Mouse (Mus musculus) erythroblast, embryonic 14.5 days (primary cell): Measurements from ENCODE around the gene Ptpre. TPM values are rescaled to one million over a fixed set of nuclear protein-coding genes. Genes with fewer than 3 reads are reported as not detected.

ENCODE experiments used
- H3K27me3 ChIP-seq: 2 replicates; pipeline ENCODE4 v1.6.1; 2012; ENCODE audit warnings: inconsistent platforms; ENCODE audit not compliant: control insufficient read depth
- H3K36me3 ChIP-seq: 2 replicates; pipeline ENCODE4 v1.6.1; 2012; ENCODE audit warnings: mild to moderate bottlenecking, inconsistent platforms; ENCODE audit not compliant: control insufficient read depth
- H3K4me1 ChIP-seq: 2 replicates; pipeline ENCODE4 v1.6.1; 2012; ENCODE audit warnings: inconsistent platforms; ENCODE audit not compliant: control insufficient read depth
- H3K4me3 ChIP-seq: replicated peaks from 2 replicates; pipeline ENCODE3; 2012; ENCODE audit warnings: moderate library complexity, mild to moderate bottlenecking, inconsistent platforms
- H3K9me3 ChIP-seq: 2 replicates; pipeline ENCODE4 v1.6.1; 2012; ENCODE audit warnings: low read length, inconsistent platforms, mixed read lengths; ENCODE audit not compliant: control insufficient read depth
- GATA1 ChIP-seq: IDR thresholded peaks from 2 replicates; pipeline ENCODE4 v1.6.1; 2012; ENCODE audit warnings: low read length, inconsistent platforms, mixed read lengths
- TAL1 ChIP-seq: IDR thresholded peaks from 3 replicates; pipeline ENCODE4 v1.6.1; 2012; ENCODE audit warnings: low read length, inconsistent platforms, mixed read lengths
- polyA plus RNA-seq: library from polyadenylated mRNA; stranded (reverse); fragments of >175 nt; gene quantifications from 2 replicates; pipeline ENCODE4 v1.2.3, GENCODE M21; 2012

Ptpre gene
- polyA plus RNA-seq, 1 experiment = 0.01 TPM

DNA sequence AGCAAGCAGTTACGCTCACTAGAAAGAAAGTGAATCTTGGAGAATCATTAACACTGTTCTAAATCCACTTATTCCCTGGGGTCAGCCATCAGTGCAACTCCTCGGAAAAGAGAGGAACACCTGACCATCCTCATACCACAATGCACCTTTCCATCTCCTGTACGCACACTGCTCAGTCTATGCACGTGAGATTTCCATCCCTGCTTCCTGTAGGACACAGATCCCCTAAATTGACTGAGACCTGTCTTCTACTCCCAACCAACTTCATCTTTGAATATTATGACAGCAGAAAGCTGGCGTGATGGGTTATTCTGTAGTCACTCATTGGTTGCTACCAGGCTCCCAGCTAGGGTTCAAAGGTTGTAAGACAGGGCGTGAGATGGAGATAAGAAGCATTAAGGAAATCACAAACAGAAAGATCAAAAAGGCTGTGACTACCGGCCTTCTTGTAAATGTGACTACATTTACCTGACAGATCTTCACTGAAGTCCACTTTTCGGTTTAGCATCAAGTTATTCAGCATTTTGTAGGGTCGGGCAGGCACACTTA, 166.4 kb downstream of the Ptpre start:
- TF ChIP-seq GATA1 (no peak), TAL1 (no peak)
- no peak overlapping the region for H3K4me3 ChIP-seq
- peaks cover 100% of the 10 kb centered on the region for H3K36me3 ChIP-seq
- peaks cover 7% of the 10 kb centered on the region for H3K4me1 ChIP-seq
- no peaks in the 10 kb centered on the region; the same call in 1 of the 2 replicates for H3K27me3 ChIP-seq
- H3K9me3 ChIP-seq = no peaks in the 10 kb centered on the region

DNA sequence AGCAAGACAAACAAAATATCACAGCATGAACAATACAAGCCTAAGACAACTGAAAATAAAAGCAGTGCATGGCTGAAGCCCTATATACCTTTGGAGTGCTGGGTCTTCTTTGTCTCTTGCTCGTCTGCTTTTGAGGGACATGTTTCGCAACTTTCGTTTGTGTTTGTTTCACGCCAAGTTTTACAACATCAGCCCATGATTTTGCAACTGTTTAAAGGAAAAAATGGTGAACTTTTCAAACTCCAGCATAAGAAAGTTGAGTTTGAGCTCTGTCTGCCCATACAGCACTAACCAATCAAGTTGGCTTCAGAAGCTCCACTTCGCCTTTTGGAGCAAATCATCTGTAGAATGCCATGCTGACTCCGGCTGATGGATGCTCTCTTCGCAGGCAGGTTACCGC, 167.0 kb downstream of the Ptpre start:
- Histone ChIP-seq H3K4me3 (no peak overlapping the region), H3K9me3 (no peaks in the 10 kb centered on the region), H3K27me3 (no peaks in the 10 kb centered on the region; the same call in 1 of the 2 replicates), H3K36me3 (peaks cover 100% of the 10 kb centered on the region), H3K4me1 (peaks cover 8% of the 10 kb centered on the region)
- TF ChIP-seq TAL1 (no peak), GATA1 (no peak)

DNA sequence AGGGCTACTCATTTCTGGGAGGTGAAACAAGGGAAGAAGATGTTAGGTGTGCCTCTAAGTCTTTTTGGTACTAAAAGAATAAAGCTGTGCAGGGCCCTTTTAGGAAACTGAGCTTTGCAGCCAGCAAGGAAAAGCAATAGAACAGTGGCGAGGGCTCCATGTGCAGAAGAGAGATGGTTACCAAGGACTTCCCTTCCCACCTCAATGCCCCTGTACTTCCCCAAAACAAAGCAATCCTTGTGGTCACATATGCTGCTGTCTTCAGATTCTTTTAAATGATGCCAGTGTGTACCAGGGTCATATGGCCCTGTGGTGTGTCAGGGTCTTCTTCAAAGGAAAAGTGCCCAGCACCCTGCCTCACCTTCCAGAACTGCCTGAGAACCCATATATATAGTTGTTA, 167.8 kb downstream of the Ptpre start:
- no peak overlapping the region for H3K4me3 ChIP-seq
- no peaks in the 10 kb centered on the region; the same call in 1 of the 2 replicates for H3K27me3 ChIP-seq
- H3K36me3 ChIP-seq = peaks cover 100% of the 10 kb centered on the region
- no peaks in the 10 kb centered on the region for H3K9me3 ChIP-seq
- H3K4me1 ChIP-seq = peaks cover 12% of the 10 kb centered on the region
- TF ChIP-seq TAL1 = no peak
- no peak for TF ChIP-seq GATA1

DNA sequence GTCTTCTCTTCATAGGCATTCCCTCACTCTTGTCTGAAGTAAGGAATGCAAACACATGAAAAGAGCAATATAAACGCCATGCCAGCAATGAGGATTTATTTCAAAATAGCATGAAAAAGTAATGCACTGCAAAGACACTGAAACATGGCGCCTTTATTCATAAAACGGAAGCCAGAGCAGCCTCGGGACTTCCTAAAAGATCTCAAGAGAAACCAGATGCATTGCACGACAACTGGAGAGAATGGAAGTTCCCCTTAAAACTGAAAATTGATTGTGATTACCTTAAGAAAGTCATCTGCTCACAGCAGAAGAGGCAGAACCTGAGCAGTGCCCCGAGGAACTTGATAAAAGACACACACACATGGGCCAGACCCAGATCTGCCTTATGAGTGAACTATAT, 168.5 kb downstream of the Ptpre start:
- H3K27me3 ChIP-seq = no peaks in the 10 kb centered on the region; the same call in 1 of the 2 replicates
- H3K4me3 ChIP-seq = no peak overlapping the region
- TF ChIP-seq GATA1 (no peak), TAL1 (no peak)
- H3K4me1 ChIP-seq = peaks cover 19% of the 10 kb centered on the region
- H3K36me3 ChIP-seq = peaks cover 100% of the 10 kb centered on the region
- H3K9me3 ChIP-seq = no peaks in the 10 kb centered on the region

DNA sequence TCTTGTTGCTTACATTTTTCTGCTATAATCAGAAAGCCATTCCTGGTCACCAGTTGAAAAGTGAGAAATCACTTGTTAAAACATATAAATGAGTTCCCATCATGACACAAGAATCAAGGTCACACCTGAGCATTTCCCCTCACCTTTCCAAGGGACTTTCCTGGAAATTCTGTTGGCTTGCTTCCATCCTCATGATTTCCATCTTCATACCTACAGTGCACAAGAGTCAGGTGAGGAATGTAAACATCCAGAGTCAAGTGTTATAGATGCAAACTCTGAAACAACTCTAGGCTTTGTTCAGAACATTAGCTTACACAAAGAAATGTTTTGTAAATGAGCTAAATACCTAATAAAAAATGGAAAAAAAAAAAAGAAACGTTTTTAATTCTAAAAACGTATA, 173.4 kb downstream of the Ptpre start:
- H3K4me1 ChIP-seq = peaks cover 39% of the 10 kb centered on the region
- H3K36me3 ChIP-seq = peaks cover 100% of the 10 kb centered on the region
- H3K9me3 ChIP-seq = no peaks in the 10 kb centered on the region
- TF ChIP-seq GATA1 (no peak), TAL1 (no peak)
- no peaks in the 10 kb centered on the region; the same call in 1 of the 2 replicates for H3K27me3 ChIP-seq
- no peak overlapping the region for H3K4me3 ChIP-seq

DNA sequence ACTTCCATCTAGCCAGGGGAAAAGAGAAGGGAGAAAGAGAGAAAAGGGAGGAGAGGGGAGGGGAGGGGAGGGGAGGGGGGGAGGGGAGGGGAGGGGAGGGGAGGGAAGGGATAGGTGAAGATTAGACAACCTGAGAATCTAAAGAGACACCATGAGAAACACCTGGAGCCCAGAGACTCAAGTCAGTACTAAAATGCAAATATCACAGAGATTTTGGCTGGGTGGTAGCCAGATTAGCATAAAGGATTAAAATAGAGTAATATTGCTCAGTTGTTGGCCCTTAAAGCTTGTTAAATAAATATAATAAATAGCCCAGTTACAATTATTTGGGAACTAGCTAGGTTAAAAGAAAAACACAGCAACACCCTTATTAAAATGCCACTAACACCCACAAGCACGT, 175.3 kb downstream of the Ptpre start:
- H3K36me3 ChIP-seq = peaks cover 85% of the 10 kb centered on the region

DNA sequence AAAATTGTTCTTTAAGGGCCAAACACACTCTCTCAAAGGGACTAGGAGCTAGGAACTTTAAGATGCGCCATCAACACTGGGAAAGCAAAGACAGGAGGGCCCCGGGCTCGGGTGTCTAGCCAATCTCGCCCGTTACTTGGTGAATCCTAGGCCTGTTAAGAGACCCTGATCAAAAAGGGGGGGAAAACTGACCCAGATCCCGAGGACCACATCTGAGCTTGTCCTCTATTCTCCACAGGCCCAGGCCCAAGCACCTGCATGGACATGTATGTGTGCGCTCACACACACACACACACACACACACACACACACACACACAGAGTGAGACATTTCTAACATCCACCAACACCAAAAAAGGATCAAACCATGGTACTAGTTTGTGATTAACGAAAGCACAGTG, 176.0 kb downstream of the Ptpre start:
- Histone ChIP-seq H3K36me3 (peaks cover 77% of the 10 kb centered on the region), H3K9me3 (no peaks in the 10 kb centered on the region), H3K4me1 (peaks cover 51% of the 10 kb centered on the region), H3K4me3 (peak overlapping the region; percentile 74), H3K27me3 (no peaks in the 10 kb centered on the region)
- TF ChIP-seq GATA1 (no peak), TAL1 (no peak)

More for the DNA sequence above, 175.3 kb downstream of the Ptpre start:
- no peaks in the 10 kb centered on the region; the same call in 1 of the 2 replicates for H3K27me3 ChIP-seq
- H3K9me3 ChIP-seq = no peaks in the 10 kb centered on the region
- H3K4me1 ChIP-seq = peaks cover 46% of the 10 kb centered on the region
- peak overlapping the region; percentile 74 for H3K4me3 ChIP-seq
- TF ChIP-seq GATA1 = no peak
- no peak for TF ChIP-seq TAL1

DNA sequence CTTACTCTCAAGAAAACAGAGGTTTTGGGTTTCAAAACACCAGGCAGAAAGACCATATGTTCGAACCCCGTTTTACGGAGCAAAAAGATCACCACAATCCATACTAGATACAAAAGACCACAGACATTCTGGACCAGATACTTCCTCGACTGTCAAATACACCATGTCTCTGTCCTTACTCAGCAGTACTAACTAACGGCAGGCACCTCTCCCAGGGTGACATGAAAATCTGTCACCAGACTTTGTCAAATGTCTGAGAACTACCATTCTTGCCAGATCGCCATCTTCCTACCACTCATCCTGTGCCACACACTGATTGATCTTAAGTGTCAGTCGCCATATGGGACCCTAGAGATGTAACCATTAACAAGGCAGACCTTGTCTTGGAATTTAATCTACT, 177.9 kb downstream of the Ptpre start:
- TF ChIP-seq TAL1 (no peak), GATA1 (no peak)
- Histone ChIP-seq H3K4me1 (peaks cover 63% of the 10 kb centered on the region), H3K27me3 (no peaks in the 10 kb centered on the region), H3K9me3 (no peaks in the 10 kb centered on the region), H3K4me3 (peak overlapping the region; percentile 74), H3K36me3 (peaks cover 64% of the 10 kb centered on the region)

DNA sequence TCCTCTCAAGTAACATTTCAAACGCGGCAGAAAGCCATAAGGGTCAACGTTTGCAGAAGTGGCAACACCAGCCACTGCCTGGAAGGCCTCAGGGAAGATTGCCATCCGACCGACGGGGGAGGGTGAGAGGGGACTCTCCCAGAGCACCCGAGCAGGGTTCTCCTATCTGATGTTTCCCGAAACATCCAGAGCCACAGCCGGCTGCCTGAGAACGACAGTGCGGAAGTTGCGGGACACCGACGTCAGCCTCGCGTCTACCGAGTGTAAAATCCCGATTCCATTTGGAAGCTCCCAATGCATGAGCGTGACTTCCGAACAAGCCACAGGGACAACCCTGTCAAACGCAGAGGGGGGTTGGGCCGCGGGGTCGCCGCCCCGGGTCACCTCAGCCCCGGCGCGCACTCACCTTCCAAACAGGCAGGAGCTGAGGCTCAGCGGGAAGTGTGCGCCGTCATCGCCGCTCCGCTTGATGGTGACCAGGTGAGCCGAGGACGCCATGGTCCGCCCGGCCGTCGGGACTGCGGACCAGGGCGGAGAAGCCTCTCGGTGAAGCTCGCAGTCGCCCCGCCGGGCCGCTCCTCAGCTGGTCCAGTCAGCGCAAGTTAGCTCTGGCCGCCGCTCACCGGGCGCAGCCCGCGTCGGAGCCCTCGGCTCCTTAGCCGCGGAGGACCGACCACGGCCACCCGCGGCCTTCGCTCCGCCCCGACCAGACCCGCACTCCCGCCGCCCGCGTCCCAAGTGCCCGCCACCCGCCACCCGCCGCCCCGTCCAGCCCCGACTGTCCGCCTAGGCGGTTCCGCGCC, 178.6 kb downstream of the Ptpre start, which contains the start of gene Mki67:
TSS of gene Mki67 (minus strand) at position 720 of the 803 bp plus-strand sequence.
- no peak for TF ChIP-seq TAL1
- no peak for TF ChIP-seq GATA1
- Histone ChIP-seq H3K4me1 (peaks cover 63% of the 10 kb centered on the region), H3K9me3 (no peaks in the 10 kb centered on the region), H3K4me3 (peak within 1 kb of the TSS; percentile 74), H3K27me3 (no peaks in the 10 kb centered on the region), H3K36me3 (peaks cover 58% of the 10 kb centered on the region)
